ENCODE assay signal across 13 mouse cellular contexts in genomic region chr16:97006041-97006853, GRCm38 (mm10).
DNase-seq lines count a peak whose midpoint lies in the region; ATAC-seq lines count a peak whose summit lies in the region.
"Had no signal": no experiment of that assay in that cellular context is flagged by ENCODE, and none has a peak within 500 bp of the region (broad histone marks: within the 10 kb centered on the region; RNA-seq: fewer than 3 reads in every experiment).

No protein-coding gene starts in this region.

- no peak overlapping the region for H3K4me2 ChIP-seq in embryonic facial prominence, embryonic 11.5 days (ENCODE audit: low read depth, low read length)
- no peak overlapping the region for H3K4me2 ChIP-seq in hindbrain, embryonic 13.5 days

- peak; percentile 10 for DNase-seq in embryonic facial prominence, embryonic 11.5 days (ENCODE audit: low spot score)
- DNase-seq in embryonic facial prominence, embryonic 10.5 days (ENCODE audit: low spot score): no peak
- DNase-seq in brain, adult 2 months (ENCODE audit: low read depth, low spot score): peak; percentile 28
- no peak for DNase-seq in adrenal gland, postnatal 25 days
- DNase-seq in cerebellum, adult 11 months: no peak
- DNase-seq in ovary, adult 18-20 months (ENCODE audit: low spot score): no peak
- DNase-seq: cerebellum, adult 2 months; gastrocnemius, adult 2 months; kidney, adult 9 months; right cerebral cortex, postnatal 4 days had no signal

- no peaks in the 10 kb centered on the region for H3K27me3 ChIP-seq in embryonic facial prominence, embryonic 11.5 days (ENCODE audit: control insufficient read depth, insufficient read depth, low read length)
- H3K27me3 ChIP-seq in embryonic facial prominence, embryonic 10.5 days (replicated peaks; ENCODE audit: low read depth, poor library complexity, severe bottlenecking): no peaks in the 10 kb centered on the region
- H3K27me3 ChIP-seq in hindbrain, embryonic 13.5 days: no peaks in the 10 kb centered on the region

- H3K4me3 ChIP-seq in embryonic facial prominence, embryonic 11.5 days (ENCODE audit: low read depth, low read length): no peak overlapping the region
- no peak overlapping the region for H3K4me3 ChIP-seq in embryonic facial prominence, embryonic 10.5 days
- H3K4me3 ChIP-seq in hindbrain, embryonic 13.5 days: no peak overlapping the region
- H3K4me3 ChIP-seq: gastrocnemius, adult 2 months; myocyte had no signal

- no peak for ATAC-seq in embryonic facial prominence, embryonic 11.5 days (replicated peaks; ENCODE audit: insufficient number of reproducible peaks, low FRiP score, low TSS enrichment, low read depth)
- ATAC-seq in hindbrain, embryonic 13.5 days (ENCODE audit: low FRiP score): no peak
- peak; percentile 96 for ATAC-seq in megakaryocyte-erythroid progenitor cell, adult 5-6 weeks (replicated peaks; ENCODE audit: low FRiP score, low TSS enrichment, poor library complexity, severe bottlenecking)

- no peak overlapping the region for H3K27ac ChIP-seq in embryonic facial prominence, embryonic 11.5 days (replicated peaks; ENCODE audit: low read depth, low read length)
- no peak overlapping the region for H3K27ac ChIP-seq in embryonic facial prominence, embryonic 10.5 days (replicated peaks)
- peak overlapping the region; percentile 83 for H3K27ac ChIP-seq in hindbrain, embryonic 13.5 days
- H3K27ac ChIP-seq: gastrocnemius, adult 2 months had no signal

- no peaks in the 10 kb centered on the region for H3K9me3 ChIP-seq in embryonic facial prominence, embryonic 11.5 days (replicated peaks; ENCODE audit: control insufficient read depth, low read length)
- H3K9me3 ChIP-seq in embryonic facial prominence, embryonic 10.5 days: no peaks in the 10 kb centered on the region
- no peaks in the 10 kb centered on the region for H3K9me3 ChIP-seq in hindbrain, embryonic 13.5 days

- WGBS in embryonic facial prominence, embryonic 11.5 days: 61% methylated on average over 9 of the region's 9 CpGs
- WGBS in embryonic facial prominence, embryonic 10.5 days: 67% methylated on average over 9 of the region's 9 CpGs
- 56% methylated on average over 9 of the region's 9 CpGs for WGBS in hindbrain, embryonic 13.5 days

- H3K36me3 ChIP-seq in embryonic facial prominence, embryonic 11.5 days (replicated peaks; ENCODE audit: control insufficient read depth, insufficient read depth, low read depth, low read length): no peaks in the 10 kb centered on the region
- H3K36me3 ChIP-seq in embryonic facial prominence, embryonic 10.5 days (replicated peaks): no peaks in the 10 kb centered on the region
- no peaks in the 10 kb centered on the region for H3K36me3 ChIP-seq in hindbrain, embryonic 13.5 days

- no peaks in the 10 kb centered on the region for H3K4me1 ChIP-seq in embryonic facial prominence, embryonic 11.5 days (ENCODE audit: control insufficient read depth, insufficient read depth, low read length)
- H3K4me1 ChIP-seq in embryonic facial prominence, embryonic 10.5 days: peaks cover 19% of the 10 kb centered on the region; the same call in 1 of the 2 replicates
- H3K4me1 ChIP-seq in hindbrain, embryonic 13.5 days (replicated peaks): peaks cover 59% of the 10 kb centered on the region

- no peak overlapping the region for H3K9ac ChIP-seq in embryonic facial prominence, embryonic 11.5 days (replicated peaks; ENCODE audit: low read length)
- H3K9ac ChIP-seq in hindbrain, embryonic 13.5 days: 0 out of 2 replicates have a peak overlapping the region, but pooled peaks have one; percentile 5

Comparison
In these comparisons a context has a peak if more than half of its experiments do, and no peak if none do; other contexts are left out.
1. DNase-seq: peak in embryonic facial prominence, embryonic 11.5 days (single experiment) and brain, adult 2 months (single experiment); none in embryonic facial prominence, embryonic 10.5 days (single experiment), adrenal gland, postnatal 25 days (single experiment), cerebellum, adult 11 months (single experiment) and ovary, adult 18-20 months (single experiment).